Mouse (Mus musculus): Measurements from ENCODE around the gene Bex6. TPM values are rescaled to one million over a fixed set of nuclear protein-coding genes. Genes with fewer than 3 reads are reported as not detected.

Bex6 gene
- total and polyA plus RNA-seq, 2 experiments, result not detected

GRCm38 (mm10) chr16:32144592-32144991 lies 35.0 kb upstream of the Bex6 start:
- WGBS, result 93% methylated on average over 17 of the region's 17 CpGs
- Histone ChIP-seq H3K4me3 (ENCODE audit: insufficient read depth, low read depth, low read length) (no peak overlapping the region), H3K4me1 (ENCODE audit: control insufficient read depth, insufficient read depth, low read length) (no peaks in the 10 kb centered on the region), H3K79me2 (ENCODE audit: control insufficient read depth, insufficient read depth, low read length) (no peaks in the 10 kb centered on the region), H3K27me3 (ENCODE audit: control insufficient read depth, insufficient read depth, low read length) (no peaks in the 10 kb centered on the region), H3K27ac (replicated peaks; ENCODE audit: insufficient read depth, low read depth, low read length) (no peak overlapping the region), H3K36me3 (ENCODE audit: control insufficient read depth, insufficient read depth, low read length) (peaks cover 2% of the 10 kb centered on the region; the same call in 1 of the 2 replicates), H3K9ac (ENCODE audit: low read depth, low read length) (no peak overlapping the region)
- TF ChIP-seq CTCF (IDR thresholded peaks at IDR 0.05; ENCODE audit: low read depth, low read length) (no peak), POLR2A (IDR thresholded peaks at IDR 0.05; ENCODE audit: extremely low read depth, insufficient read depth, low read length) (no peak)
- DNase-seq (ENCODE audit: extremely low read depth, low read depth, low spot score), result no peak

DNA sequence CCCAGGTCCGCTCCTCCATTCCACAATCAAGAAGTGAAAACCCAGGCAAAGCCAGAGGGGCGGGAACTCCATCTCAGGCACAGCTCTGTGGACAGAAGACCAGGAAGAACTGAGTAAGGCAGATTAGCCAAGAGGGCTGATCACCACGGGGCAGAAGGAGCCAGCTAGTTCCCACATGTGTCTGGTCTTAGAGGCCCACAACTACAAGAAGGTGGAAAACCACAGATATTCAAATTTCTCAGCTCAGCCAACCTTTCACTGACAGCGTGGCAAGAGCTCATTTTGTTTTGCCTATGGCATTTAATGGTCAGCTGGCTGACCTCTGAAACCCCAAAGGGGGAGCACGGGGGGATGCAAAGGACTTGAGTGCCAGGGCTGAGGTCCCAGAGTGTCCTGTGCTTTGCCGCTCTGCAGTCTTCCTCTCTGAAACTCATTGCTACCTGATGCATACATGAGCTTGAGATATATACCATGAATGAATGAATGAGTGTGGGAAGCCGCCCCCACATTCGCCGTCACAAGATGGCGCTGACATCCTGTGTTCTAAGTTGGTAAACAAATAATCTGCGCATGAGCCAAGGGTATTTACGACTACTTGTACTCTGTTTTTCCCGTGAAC lies 31.9 kb upstream of the Bex6 start:
- Histone ChIP-seq H3K79me2 (ENCODE audit: control insufficient read depth, insufficient read depth, low read length) (no peaks in the 10 kb centered on the region), H3K36me3 (ENCODE audit: control insufficient read depth, insufficient read depth, low read length) (peaks cover 2% of the 10 kb centered on the region; the same call in 1 of the 2 replicates), H3K4me3 (ENCODE audit: insufficient read depth, low read depth, low read length) (no peak overlapping the region), H3K9ac (ENCODE audit: low read depth, low read length) (no peak overlapping the region), H3K27me3 (ENCODE audit: control insufficient read depth, insufficient read depth, low read length) (no peaks in the 10 kb centered on the region), H3K27ac (replicated peaks; ENCODE audit: insufficient read depth, low read depth, low read length) (peak overlapping the region; percentile 33; the same call in 1 of the 2 replicates), H3K4me1 (ENCODE audit: control insufficient read depth, insufficient read depth, low read length) (no peaks in the 10 kb centered on the region)
- peak; percentile 31 for DNase-seq (ENCODE audit: extremely low read depth, low read depth, low spot score)
- 47% methylated on average over 12 of the region's 13 CpGs for WGBS
- no peak for TF ChIP-seq POLR2A (IDR thresholded peaks at IDR 0.05; ENCODE audit: extremely low read depth, insufficient read depth, low read length)

DNA sequence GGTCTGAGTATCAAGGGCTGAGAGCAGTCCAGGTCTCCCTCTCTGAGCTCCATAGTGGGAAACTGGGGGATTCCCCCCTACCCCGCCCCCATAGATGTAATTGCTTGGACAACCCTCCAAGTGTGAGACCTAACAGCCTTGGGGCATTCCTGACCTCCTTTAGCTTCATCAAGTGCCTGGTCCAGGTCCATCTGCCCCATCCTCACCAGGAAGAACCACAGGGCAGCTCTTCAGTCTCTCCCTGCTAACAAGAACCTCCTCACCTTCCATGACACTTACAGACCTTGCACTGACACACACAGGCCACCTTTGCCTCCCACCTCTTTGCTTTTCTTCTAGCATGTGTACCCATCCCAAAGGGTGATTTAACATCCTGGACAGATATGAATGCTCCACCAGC lies 25.6 kb upstream of the Bex6 start:
- peak overlapping the region; percentile 15; the same call in 1 of the 2 replicates for H3K27ac ChIP-seq (replicated peaks; ENCODE audit: insufficient read depth, low read depth, low read length)
- no peak overlapping the region for H3K9ac ChIP-seq (ENCODE audit: low read depth, low read length)
- H3K36me3 ChIP-seq (ENCODE audit: control insufficient read depth, insufficient read depth, low read length), result peaks cover 3% of the 10 kb centered on the region; the same call in 1 of the 2 replicates
- H3K79me2 ChIP-seq (ENCODE audit: control insufficient read depth, insufficient read depth, low read length), result no peaks in the 10 kb centered on the region
- 100% methylated on average over 1 of the region's 1 CpGs for WGBS
- no peak overlapping the region for H3K4me3 ChIP-seq (ENCODE audit: insufficient read depth, low read depth, low read length)
- no peaks in the 10 kb centered on the region for H3K27me3 ChIP-seq (ENCODE audit: control insufficient read depth, insufficient read depth, low read length)
- H3K4me1 ChIP-seq (ENCODE audit: control insufficient read depth, insufficient read depth, low read length), result peaks cover 10% of the 10 kb centered on the region
- no peak for DNase-seq (ENCODE audit: extremely low read depth, low read depth, low spot score)
- TF ChIP-seq CTCF (IDR thresholded peaks at IDR 0.05; ENCODE audit: low read depth, low read length) (no peak), POLR2A (IDR thresholded peaks at IDR 0.05; ENCODE audit: extremely low read depth, insufficient read depth, low read length) (no peak)

- DNase-seq (ENCODE audit: extremely low read depth, low read depth, low spot score), result no peak
- H3K36me3 ChIP-seq (ENCODE audit: control insufficient read depth, insufficient read depth, low read length), result peaks cover 3% of the 10 kb centered on the region; the same call in 1 of the 2 replicates
- H3K4me3 ChIP-seq (ENCODE audit: insufficient read depth, low read depth, low read length), result no peak overlapping the region
- no peak overlapping the region for H3K9ac ChIP-seq (ENCODE audit: low read depth, low read length)
- peaks cover 10% of the 10 kb centered on the region for H3K4me1 ChIP-seq (ENCODE audit: control insufficient read depth, insufficient read depth, low read length)
- WGBS, result 51% methylated on average over 13 of the region's 13 CpGs
- H3K27ac ChIP-seq (replicated peaks; ENCODE audit: insufficient read depth, low read depth, low read length), result peak overlapping the region; percentile 15; the same call in 1 of the 2 replicates
- no peaks in the 10 kb centered on the region for H3K79me2 ChIP-seq (ENCODE audit: control insufficient read depth, insufficient read depth, low read length)
- no peak for TF ChIP-seq CTCF (IDR thresholded peaks at IDR 0.05; ENCODE audit: low read depth, low read length)
- no peaks in the 10 kb centered on the region for H3K27me3 ChIP-seq (ENCODE audit: control insufficient read depth, insufficient read depth, low read length)
These were observed 25.2 kb upstream of the Bex6 start for GRCm38 (mm10) chr16:32154437-32154836.

DNA sequence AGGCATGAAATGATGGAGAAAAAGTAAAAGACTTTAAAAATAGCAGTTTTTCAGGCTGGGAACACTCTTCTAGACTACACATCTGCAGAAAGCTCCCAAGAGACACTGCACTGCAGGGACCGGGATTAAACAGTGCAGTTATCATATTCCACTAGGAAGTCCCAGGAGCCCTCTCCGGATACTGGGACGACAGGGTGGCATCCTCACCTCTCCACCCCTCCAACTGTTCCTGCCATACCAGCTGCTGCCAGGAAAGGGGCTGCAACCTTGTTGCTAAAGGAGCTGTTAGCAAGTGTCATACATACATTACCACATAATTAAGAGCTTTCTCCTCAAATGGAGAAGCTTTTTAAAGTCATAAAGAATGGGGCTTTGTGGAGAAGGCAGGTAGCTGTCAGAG lies 22.9 kb upstream of the Bex6 start:
- H3K36me3 ChIP-seq (ENCODE audit: control insufficient read depth, insufficient read depth, low read length), result peaks cover 3% of the 10 kb centered on the region; the same call in 1 of the 2 replicates
- H3K4me1 ChIP-seq (ENCODE audit: control insufficient read depth, insufficient read depth, low read length), result peaks cover 10% of the 10 kb centered on the region
- no peaks in the 10 kb centered on the region for H3K79me2 ChIP-seq (ENCODE audit: control insufficient read depth, insufficient read depth, low read length)
- no peaks in the 10 kb centered on the region for H3K27me3 ChIP-seq (ENCODE audit: control insufficient read depth, insufficient read depth, low read length)
- 40% methylated on average over 3 of the region's 3 CpGs for WGBS
- H3K9ac ChIP-seq (ENCODE audit: low read depth, low read length), result 0 out of 2 replicates have a peak overlapping the region, but pooled peaks have one; percentile 12
- no peak for DNase-seq (ENCODE audit: extremely low read depth, low read depth, low spot score)
- TF ChIP-seq CTCF (IDR thresholded peaks at IDR 0.05; ENCODE audit: low read depth, low read length), result no peak
- no peak for TF ChIP-seq POLR2A (IDR thresholded peaks at IDR 0.05; ENCODE audit: extremely low read depth, insufficient read depth, low read length)
- no peak overlapping the region for H3K4me3 ChIP-seq (ENCODE audit: insufficient read depth, low read depth, low read length)
- peak overlapping the region; percentile 90 for H3K27ac ChIP-seq (replicated peaks; ENCODE audit: insufficient read depth, low read depth, low read length)

DNA sequence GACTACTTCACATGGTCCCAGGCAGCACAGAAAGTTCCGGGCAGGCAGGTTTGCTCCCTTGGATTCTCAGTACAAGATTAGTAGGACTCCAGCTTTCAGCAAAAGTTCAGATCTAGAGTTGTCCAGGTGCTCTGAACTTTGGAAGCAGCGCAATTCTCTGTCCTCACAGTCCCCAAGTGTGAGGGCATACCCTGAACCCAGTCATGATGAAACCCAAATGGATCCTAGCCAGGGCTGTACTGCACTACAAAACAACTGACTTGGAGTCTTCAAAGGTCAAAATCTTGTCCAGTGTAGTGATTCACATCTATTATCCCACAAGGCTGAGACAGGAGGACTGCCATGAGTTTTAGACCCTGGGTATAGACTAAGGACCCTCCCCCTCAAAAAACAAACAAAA lies 22.3 kb upstream of the Bex6 start:
- DNase-seq (ENCODE audit: extremely low read depth, low read depth, low spot score), result peak; percentile 99
- H3K4me3 ChIP-seq (ENCODE audit: insufficient read depth, low read depth, low read length), result no peak overlapping the region
- no peaks in the 10 kb centered on the region for H3K79me2 ChIP-seq (ENCODE audit: control insufficient read depth, insufficient read depth, low read length)
- H3K27me3 ChIP-seq (ENCODE audit: control insufficient read depth, insufficient read depth, low read length), result no peaks in the 10 kb centered on the region
- peaks cover 3% of the 10 kb centered on the region; the same call in 1 of the 2 replicates for H3K36me3 ChIP-seq (ENCODE audit: control insufficient read depth, insufficient read depth, low read length)
- H3K4me1 ChIP-seq (ENCODE audit: control insufficient read depth, insufficient read depth, low read length), result peaks cover 10% of the 10 kb centered on the region
- no peak for TF ChIP-seq CTCF (IDR thresholded peaks at IDR 0.05; ENCODE audit: low read depth, low read length)
- no peak for TF ChIP-seq POLR2A (IDR thresholded peaks at IDR 0.05; ENCODE audit: extremely low read depth, insufficient read depth, low read length)
- WGBS, result 19% methylated on average over 2 of the region's 2 CpGs
- peak overlapping the region; percentile 90 for H3K27ac ChIP-seq (replicated peaks; ENCODE audit: insufficient read depth, low read depth, low read length)
- peak overlapping the region; percentile 46; the same call in 1 of the 2 replicates for H3K9ac ChIP-seq (ENCODE audit: low read depth, low read length)
